Mouse (Mus musculus): ENCODE measurements at regions not wholly inside any gene's neighbourhood (a gene's known extent, or its start where the extent isn't known, plus 50 kb on each side); places are given as distances from the start of the nearest gene placed in this dataset.

GRCm38 (mm10) chr1:36010834-36011233 is 57.4 kb upstream of the Hs6st1 start:
- Histone ChIP-seq H3K9ac (ENCODE audit: control insufficient read depth, low read depth, low read length, poor library complexity, severe bottlenecking) (no peak overlapping the region), H3K36me3 (ENCODE audit: control insufficient read depth in 1 of 2, insufficient read depth in 2 of 2, low read length in 2 of 2) (no peaks in the 10 kb centered on the region), H3K27me3 (ENCODE audit: control insufficient read depth in 1 of 2, insufficient read depth in 2 of 2, low read length in 2 of 2) (no peaks in the 10 kb centered on the region), H3K9me3 (replicated peaks; ENCODE audit: insufficient read depth, low read length) (no peaks in the 10 kb centered on the region), H3K27ac (ENCODE audit: control insufficient read depth, low read depth, low read length) (no peak overlapping the region), H3K4me1 (ENCODE audit: control insufficient read depth in 1 of 2, insufficient read depth in 2 of 2, low read length in 2 of 2) (no peaks in the 10 kb centered on the region), H3K4me3 (ENCODE audit: control insufficient read depth in 1 of 2, insufficient read depth in 1 of 2, low read depth in 2 of 2, low read length in 2 of 2) (no peak overlapping the region), H3K79me2 (ENCODE audit: control insufficient read depth, insufficient read depth, low read length, poor library complexity) (no peaks in the 10 kb centered on the region)
- no peak for DNase-seq (ENCODE audit: low read depth, low spot score)
- TF ChIP-seq MAFK (IDR thresholded peaks at IDR 0.05; ENCODE audit: borderline replicate concordance, low read depth, low read length) = no peak
- no peak for TF ChIP-seq MYB (IDR thresholded peaks at IDR 0.05; ENCODE audit: low read depth, low read length)
- no peak for TF ChIP-seq BHLHE40 (IDR thresholded peaks at IDR 0.05; ENCODE audit: borderline replicate concordance, low read depth, low read length)
- TF ChIP-seq MAX (IDR thresholded peaks at IDR 0.05; ENCODE audit: low read length) = no peak
- no peak for TF ChIP-seq UBTF (IDR thresholded peaks at IDR 0.05; ENCODE audit: borderline replicate concordance, insufficient read depth, low read depth, low read length)
- no peak for TF ChIP-seq GABPA (IDR thresholded peaks at IDR 0.05; ENCODE audit: low read depth, low read length)
- no peak for TF ChIP-seq MAZ (IDR thresholded peaks at IDR 0.05; ENCODE audit: low read depth, low read length)

GRCm38 (mm10) chr1:36012081-36012765 is 56.0 kb upstream of the Hs6st1 start:
- Histone ChIP-seq H3K9me3 (replicated peaks; ENCODE audit: insufficient read depth, low read length) (no peaks in the 10 kb centered on the region), H3K4me3 (ENCODE audit: control insufficient read depth in 1 of 2, insufficient read depth in 1 of 2, low read depth in 2 of 2, low read length in 2 of 2) (no peak overlapping the region), H3K4me1 (ENCODE audit: control insufficient read depth in 1 of 2, insufficient read depth in 2 of 2, low read length in 2 of 2) (no peaks in the 10 kb centered on the region), H3K9ac (ENCODE audit: control insufficient read depth, low read depth, low read length, poor library complexity, severe bottlenecking) (no peak overlapping the region), H3K27ac (ENCODE audit: control insufficient read depth, low read depth, low read length) (no peak overlapping the region), H3K27me3 (ENCODE audit: control insufficient read depth in 1 of 2, insufficient read depth in 2 of 2, low read length in 2 of 2) (no peaks in the 10 kb centered on the region), H3K79me2 (ENCODE audit: control insufficient read depth, insufficient read depth, low read length, poor library complexity) (no peaks in the 10 kb centered on the region), H3K36me3 (ENCODE audit: control insufficient read depth in 1 of 2, insufficient read depth in 2 of 2, low read length in 2 of 2) (no peaks in the 10 kb centered on the region)
- no peak for DNase-seq (ENCODE audit: low read depth, low spot score)
- no peak for TF ChIP-seq USF2 (IDR thresholded peaks at IDR 0.05; ENCODE audit: borderline replicate concordance in 1 of 2, insufficient read depth in 1 of 2, low read depth in 1 of 2, low read length in 2 of 2)
- no peak for TF ChIP-seq NELFE (IDR thresholded peaks at IDR 0.05; ENCODE audit: low read depth, low read length)
- TF ChIP-seq ZC3H11A (IDR thresholded peaks at IDR 0.05; ENCODE audit: low read depth, low read length) = no peak
- no peak for TF ChIP-seq SMC3 (IDR thresholded peaks at IDR 0.05; ENCODE audit: low read depth, low read length)
- TF ChIP-seq GATA1 (IDR thresholded peaks at IDR 0.05; ENCODE audit: low read depth, low read length) = no peak
- no peak for TF ChIP-seq MAX (IDR thresholded peaks at IDR 0.05; ENCODE audit: low read length)
- TF ChIP-seq ELF1 (IDR thresholded peaks at IDR 0.05; ENCODE audit: low read depth, low read length) = no peak
- TF ChIP-seq TAL1 (IDR thresholded peaks at IDR 0.05; ENCODE audit: low read length) = no peak
- TF ChIP-seq SIN3A (IDR thresholded peaks at IDR 0.05; ENCODE audit: low read length) = no peak
